Mouse (Mus musculus): ENCODE results near the gene Masp1.

Masp1 gene

GRCm38 (mm10) chr16:23472046-23472445 lies 48.6 kb downstream of the Masp1 start:
- intact Hi-C loops (cut with DNase I): loop anchor here (5.0 kb wide), 1 partner anchor 45 kb away; no protein-coding TSS in a partner anchor

GRCm38 (mm10) chr16:23471551-23471950 lies 49.1 kb downstream of the Masp1 start:
- intact Hi-C loops (cut with DNase I): loop anchor here (5.0 kb wide), 1 partner anchor 46 kb away; no protein-coding TSS in a partner anchor

- intact Hi-C loops (cut with DNase I): loop anchor here (5.0 kb wide), 1 partner anchor 73 kb away; no protein-coding TSS in a partner anchor
Observed at GRCm38 (mm10) chr16:23463671-23464347, 56.8 kb downstream of the Masp1 start.

- intact Hi-C loops (cut with DNase I): no loop called here
Observed at GRCm38 (mm10) chr16:23458906-23459588, 61.6 kb downstream of the Masp1 start.

- intact Hi-C loops (cut with DNase I): no loop called here
Observed at GRCm38 (mm10) chr16:23457338-23457737, 63.3 kb downstream of the Masp1 start.

GRCm38 (mm10) chr16:23456534-23456933 lies 64.1 kb downstream of the Masp1 start:
- intact Hi-C loops (cut with DNase I): no loop called here

GRCm38 (mm10) chr16:23454376-23454775 lies 66.2 kb downstream of the Masp1 start:
- intact Hi-C loops (cut with DNase I): loop anchor here (2.0 kb wide), 1 partner anchor 94 kb away; no protein-coding TSS in a partner anchor

GRCm38 (mm10) chr16:23452476-23452875 lies 68.1 kb downstream of the Masp1 start:
- intact Hi-C loops (cut with DNase I): loop anchor here (2.0 kb wide), 2 partner anchors 446 to 500 kb away; no protein-coding TSS in a partner anchor

GRCm38 (mm10) chr16:23450816-23451215 lies 69.8 kb downstream of the Masp1 start:
- intact Hi-C loops (cut with DNase I): no loop called here

- intact Hi-C loops (cut with DNase I): no loop called here
Observed at GRCm38 (mm10) chr16:23449946-23450345, 70.7 kb downstream of the Masp1 start.

GRCm38 (mm10) chr16:23444231-23444630 lies 76.4 kb downstream of the Masp1 start:
- intact Hi-C loops (cut with DNase I): no loop called here

GRCm38 (mm10) chr16:23437404-23438166 lies 83.0 kb downstream of the Masp1 start:
- intact Hi-C loops (cut with DNase I): no loop called here

- intact Hi-C loops (cut with DNase I): no loop called here
Observed at GRCm38 (mm10) chr16:23429991-23430390, 90.6 kb downstream of the Masp1 start.

- intact Hi-C loops (cut with DNase I): no loop called here
Observed at GRCm38 (mm10) chr16:23428647-23429319, 91.8 kb downstream of the Masp1 start, which contains the start of gene Rtp1. Gene Rtp1, plus strand, starts transcription at chr16:23429133.

GRCm38 (mm10) chr16:23427701-23428100 lies 92.9 kb downstream of the Masp1 start:
- intact Hi-C loops (cut with DNase I): no loop called here

- intact Hi-C loops (cut with DNase I): no loop called here
Observed at GRCm38 (mm10) chr16:23423825-23424224, 96.8 kb downstream of the Masp1 start.

- intact Hi-C loops (cut with DNase I): no loop called here
Observed at GRCm38 (mm10) chr16:23419565-23420085, 101.0 kb downstream of the Masp1 start.

GRCm38 (mm10) chr16:23417456-23418240 lies 103.0 kb downstream of the Masp1 start:
- intact Hi-C loops (cut with DNase I): no loop called here

- intact Hi-C loops (cut with DNase I): no loop called here
Observed at GRCm38 (mm10) chr16:23416657-23417293, 103.8 kb downstream of the Masp1 start.

GRCm38 (mm10) chr16:23416261-23416656 lies 104.4 kb downstream of the Masp1 start:
- intact Hi-C loops (cut with DNase I): no loop called here

Measured in adrenal gland (tissue).